Mouse (Mus musculus): ENCODE data around the gene Hnrnpab.

- TF ChIP-seq POLR2A (IDR thresholded peaks at IDR 0.05; ENCODE audit: borderline replicate concordance, insufficient read depth, low read length) (no peak), CTCF (IDR thresholded peaks at IDR 0.05; ENCODE audit: borderline replicate concordance, insufficient read depth, low read depth, low read length) (no peak)
These were observed 570 bp upstream of the Hnrnpab start for GRCm38 (mm10) chr11:51607096-51607738.

All from cerebellum, adult 2 months (tissue).